Mouse (Mus musculus) heart, embryonic 11.5 days (tissue): ENCODE results near the gene St7. TPM values are rescaled to one million over a fixed set of nuclear protein-coding genes. Genes with fewer than 3 reads are reported as not detected.

Experiments
- ATAC-seq: fragments of 200-750 bp; cut with Nextera tagmentation; replicated peaks from 2 replicates; pipeline ENCODE4 v1.8.0; 2017; ENCODE audit warnings: moderate library complexity; ENCODE audit not compliant: insufficient number of reproducible peaks, low FRiP score, low TSS enrichment
- H3K27ac ChIP-seq: fragments of 300-500 bp; sonication (generic); 2 replicates; pipeline ENCODE4 v1.5.1; 2014; ENCODE audit warnings: mild to moderate bottlenecking, low read depth, low read length
- H3K27me3 ChIP-seq: fragments of 300-500 bp; sonication (generic); 2 replicates; pipeline ENCODE4 v1.6.1; 2014; ENCODE audit warnings: mild to moderate bottlenecking, low read length, mixed read lengths; ENCODE audit not compliant: control insufficient read depth, insufficient read depth
- H3K36me3 ChIP-seq: fragments of 300-500 bp; sonication (generic); 2 replicates; pipeline ENCODE4 v1.6.1; 2014; ENCODE audit warnings: mild to moderate bottlenecking, low read length, moderate library complexity, mixed read lengths; ENCODE audit not compliant: control insufficient read depth, insufficient read depth
- H3K4me1 ChIP-seq: fragments of 300-500 bp; sonication (generic); 2 replicates; pipeline ENCODE4 v1.6.1; 2014; ENCODE audit warnings: low read length; ENCODE audit not compliant: control insufficient read depth, insufficient read depth
- H3K4me2 ChIP-seq: fragments of 300-500 bp; sonication (generic); 2 replicates; pipeline ENCODE4 v1.6.1; 2014; ENCODE audit warnings: mild to moderate bottlenecking, moderate library complexity
- H3K4me3 ChIP-seq: fragments of 300-500 bp; sonication (generic); 2 replicates; pipeline ENCODE4 v1.5.1; 2014; ENCODE audit warnings: low read depth, low read length
- H3K9ac ChIP-seq: fragments of 300-500 bp; sonication (generic); 2 replicates; pipeline ENCODE4 v1.6.1; 2014; ENCODE audit warnings: mild to moderate bottlenecking, low read depth, low read length, moderate library complexity
- H3K9me3 ChIP-seq: fragments of 300-500 bp; sonication (generic); replicated peaks from 2 replicates; pipeline ENCODE4 v1.6.1; 2016; ENCODE audit warnings: low read length; ENCODE audit not compliant: control insufficient read depth
- WGBS: fragments of 180-500 bp; shearing (Covaris S2); extraction: QIAGEN DNeasy Blood & Tissue Kit; methylation state at CpG from one replicate; pipeline ENCODE4 v1.1.7; 2014; ENCODE audit not compliant: insufficient replicate concordance; 5-methylcytosine and 5-hydroxymethylcytosine counted together
- polyA plus RNA-seq: library from polyadenylated mRNA; unstranded; fragments of >200 nt; fragmentation: Nextera tagmentation; extraction: Ambion mirVana; gene quantifications from 2 replicates; pipeline ENCODE4 v1.2.1, GENCODE M21; 2014

The St7 gene
- polyA plus RNA-seq, 1 experiment from 2014 or later, result 26.9 TPM

- no peaks in the 10 kb centered on the region for H3K27me3 ChIP-seq
- no peaks in the 10 kb centered on the region for H3K36me3 ChIP-seq
- no peaks in the 10 kb centered on the region for H3K9me3 ChIP-seq
- no peak overlapping the region for H3K9ac ChIP-seq
- H3K4me3 ChIP-seq, result no peak overlapping the region
- H3K4me1 ChIP-seq, result peaks cover 7% of the 10 kb centered on the region; the same call in 1 of the 2 replicates
- peak overlapping the region; percentile 24; the same call in 1 of the 2 replicates for H3K4me2 ChIP-seq
- ATAC-seq, result peak; percentile 61
- 41% methylated on average over 7 of the region's 7 CpGs for WGBS
- H3K27ac ChIP-seq, result peak overlapping the region; percentile 78
These were observed 184.0 kb downstream of the St7 start for GRCm38 (mm10) chr6:17876670-17877179.

- no peaks in the 10 kb centered on the region for H3K9me3 ChIP-seq
- no peaks in the 10 kb centered on the region for H3K27me3 ChIP-seq
- H3K4me2 ChIP-seq, result no peak overlapping the region
- H3K4me1 ChIP-seq, result no peaks in the 10 kb centered on the region; the same call in 1 of the 2 replicates
- H3K9ac ChIP-seq, result no peak overlapping the region
- no peak overlapping the region for H3K4me3 ChIP-seq
- no peak overlapping the region for H3K27ac ChIP-seq
- no peak for ATAC-seq
- H3K36me3 ChIP-seq, result peaks cover 3% of the 10 kb centered on the region; the same call in 1 of the 2 replicates
These were observed 190.2 kb downstream of the St7 start for GRCm38 (mm10) chr6:17882943-17883342.

DNA sequence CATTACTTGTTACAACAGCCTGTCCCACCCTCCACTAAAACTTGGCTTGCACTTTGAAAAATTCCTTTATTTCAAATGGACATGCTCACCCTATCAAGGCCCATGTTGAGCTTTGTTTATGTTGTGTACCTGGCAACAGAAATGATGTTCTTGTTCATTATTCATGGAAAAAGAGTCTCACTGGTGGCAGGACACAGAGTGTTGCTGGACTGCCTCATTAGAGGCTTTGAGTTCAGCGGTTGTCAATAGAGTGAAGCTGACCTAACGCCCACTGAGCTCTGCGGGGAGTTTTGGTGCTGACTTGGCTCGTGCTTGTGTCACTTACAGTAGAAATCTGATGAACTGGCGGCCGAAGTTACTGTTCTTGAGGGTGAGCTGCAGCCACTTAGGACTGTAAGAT lies 195.0 kb downstream of the St7 start:
- Histone ChIP-seq H3K9me3 (no peaks in the 10 kb centered on the region), H3K4me3 (no peak overlapping the region), H3K27me3 (no peaks in the 10 kb centered on the region), H3K36me3 (peaks cover 3% of the 10 kb centered on the region; the same call in 1 of the 2 replicates), H3K4me1 (no peaks in the 10 kb centered on the region; the same call in 1 of the 2 replicates), H3K9ac (no peak overlapping the region), H3K4me2 (no peak overlapping the region), H3K27ac (no peak overlapping the region)
- WGBS, result 70% methylated on average over 6 of the region's 6 CpGs
- ATAC-seq, result no peak

DNA sequence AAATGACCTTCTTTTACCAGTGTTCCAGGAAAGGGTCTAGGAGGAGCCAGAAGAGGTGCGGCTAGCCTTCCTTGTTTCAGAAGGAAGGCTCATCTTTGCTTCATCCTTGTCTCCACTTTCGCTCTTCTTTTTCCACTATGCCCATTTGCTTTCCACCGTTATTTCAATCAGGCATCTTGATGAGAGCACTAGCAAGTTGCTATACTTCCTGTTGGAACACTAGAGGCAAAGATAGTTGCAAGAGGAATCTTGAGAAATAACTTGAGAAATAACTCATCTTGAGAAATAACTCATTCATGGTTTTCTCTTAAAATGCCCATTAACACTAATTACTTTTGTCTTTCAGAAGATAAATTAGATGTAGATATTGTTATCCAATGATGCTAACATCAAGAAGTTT lies 202.8 kb downstream of the St7 start:
- no peak overlapping the region for H3K27ac ChIP-seq
- WGBS, result 84% methylated on average over 3 of the region's 3 CpGs

GRCm38 (mm10) chr6:17898539-17898938 lies 205.8 kb downstream of the St7 start:
- H3K4me2 ChIP-seq, result no peak overlapping the region
- no peak overlapping the region for H3K9ac ChIP-seq
- H3K4me3 ChIP-seq, result no peak overlapping the region
- no peak for ATAC-seq
- H3K9me3 ChIP-seq, result no peaks in the 10 kb centered on the region
- no peaks in the 10 kb centered on the region for H3K36me3 ChIP-seq
- H3K4me1 ChIP-seq, result no peaks in the 10 kb centered on the region; the same call in 1 of the 2 replicates
- H3K27me3 ChIP-seq, result no peaks in the 10 kb centered on the region
- 80% methylated on average over 1 of the region's 1 CpGs for WGBS
- H3K27ac ChIP-seq, result no peak overlapping the region

More for the DNA sequence above, 202.8 kb downstream of the St7 start:
- no peaks in the 10 kb centered on the region for H3K9me3 ChIP-seq
- H3K27me3 ChIP-seq, result no peaks in the 10 kb centered on the region
- H3K9ac ChIP-seq, result no peak overlapping the region
- H3K36me3 ChIP-seq, result no peaks in the 10 kb centered on the region
- H3K4me2 ChIP-seq, result no peak overlapping the region
- no peak overlapping the region for H3K4me3 ChIP-seq
- H3K4me1 ChIP-seq, result no peaks in the 10 kb centered on the region
- no peak for ATAC-seq

DNA sequence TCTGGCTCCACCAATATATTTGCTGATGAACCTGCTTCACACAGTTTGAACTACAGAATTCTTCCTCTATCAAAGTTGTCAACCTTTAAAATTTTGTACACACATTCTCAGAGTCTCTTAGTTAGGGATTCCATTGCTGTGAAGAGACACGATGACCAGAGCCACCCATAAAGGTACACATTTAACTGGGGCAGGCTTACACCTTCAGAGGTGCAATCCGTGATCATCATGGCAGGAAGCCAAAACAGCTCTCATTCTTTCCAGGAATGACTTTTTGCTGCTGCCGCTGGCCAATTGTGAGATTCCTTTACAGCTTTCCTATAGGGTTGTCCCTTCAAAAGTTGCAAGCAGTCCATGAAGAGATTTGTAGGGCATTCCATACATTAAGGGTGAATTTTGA lies 210.6 kb downstream of the St7 start:
- WGBS, result 69% methylated on average over 3 of the region's 3 CpGs
- H3K4me3 ChIP-seq, result no peak overlapping the region
- ATAC-seq, result no peak
- H3K27ac ChIP-seq, result no peak overlapping the region
- H3K9me3 ChIP-seq, result no peaks in the 10 kb centered on the region
- H3K27me3 ChIP-seq, result no peaks in the 10 kb centered on the region
- no peaks in the 10 kb centered on the region; the same call in 1 of the 2 replicates for H3K4me1 ChIP-seq
- H3K36me3 ChIP-seq, result no peaks in the 10 kb centered on the region
- no peak overlapping the region for H3K9ac ChIP-seq
- no peak overlapping the region for H3K4me2 ChIP-seq

GRCm38 (mm10) chr6:17905776-17906175 lies 213.0 kb downstream of the St7 start:
- Histone ChIP-seq H3K9ac (no peak overlapping the region), H3K27ac (no peak overlapping the region), H3K9me3 (no peaks in the 10 kb centered on the region), H3K36me3 (no peaks in the 10 kb centered on the region), H3K4me3 (no peak overlapping the region), H3K4me1 (no peaks in the 10 kb centered on the region; the same call in 1 of the 2 replicates), H3K4me2 (no peak overlapping the region), H3K27me3 (no peaks in the 10 kb centered on the region)
- 73% methylated on average over 3 of the region's 3 CpGs for WGBS
- no peak for ATAC-seq

- WGBS, result 47% methylated on average over 6 of the region's 6 CpGs
- Histone ChIP-seq H3K27ac (no peak overlapping the region), H3K4me3 (no peak overlapping the region), H3K36me3 (no peaks in the 10 kb centered on the region), H3K27me3 (no peaks in the 10 kb centered on the region), H3K9me3 (no peaks in the 10 kb centered on the region), H3K9ac (no peak overlapping the region), H3K4me1 (no peaks in the 10 kb centered on the region; the same call in 1 of the 2 replicates), H3K4me2 (no peak overlapping the region)
- ATAC-seq, result no peak
These were observed 213.6 kb downstream of the St7 start for GRCm38 (mm10) chr6:17906289-17906688.

GRCm38 (mm10) chr6:17912312-17912711 lies 219.6 kb downstream of the St7 start:
- ATAC-seq, result no peak
- Histone ChIP-seq H3K4me3 (no peak overlapping the region), H3K27ac (no peak overlapping the region), H3K4me1 (no peaks in the 10 kb centered on the region), H3K9me3 (no peaks in the 10 kb centered on the region), H3K27me3 (no peaks in the 10 kb centered on the region), H3K4me2 (no peak overlapping the region), H3K36me3 (no peaks in the 10 kb centered on the region), H3K9ac (no peak overlapping the region)
- WGBS, result 76% methylated on average over 6 of the region's 6 CpGs
